Mouse (Mus musculus): ENCODE results near the gene Tcf3. TPM values are rescaled to one million over a fixed set of nuclear protein-coding genes. Genes with fewer than 3 reads are reported as not detected.

The Tcf3 gene
- total RNA-seq, 2 experiments from 2014 or later, result 27.1 to 27.3 TPM

DNA sequence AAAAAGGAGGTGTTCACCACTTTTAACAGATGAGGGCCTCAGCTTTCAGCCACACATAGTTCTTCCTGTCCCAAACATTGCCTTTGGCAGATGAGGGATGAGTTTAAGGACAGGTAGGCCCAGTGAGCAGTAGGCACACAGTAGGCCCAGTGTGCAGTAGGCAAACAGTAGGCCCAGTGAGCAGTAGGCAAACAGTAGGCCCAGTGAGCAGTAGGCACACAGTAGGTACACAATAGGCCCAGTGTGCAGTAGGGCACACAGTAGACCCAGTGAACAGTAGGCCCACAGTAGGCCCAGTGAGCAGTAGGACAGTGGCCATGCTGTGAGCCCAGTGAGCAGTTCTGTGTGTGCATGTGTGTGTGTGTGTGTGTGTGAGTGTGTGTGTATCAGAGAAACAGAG, 6.6 kb upstream of the Tcf3 start:
- DNase-seq (ENCODE audit: low spot score in 2 of 2), result no peak

DNA sequence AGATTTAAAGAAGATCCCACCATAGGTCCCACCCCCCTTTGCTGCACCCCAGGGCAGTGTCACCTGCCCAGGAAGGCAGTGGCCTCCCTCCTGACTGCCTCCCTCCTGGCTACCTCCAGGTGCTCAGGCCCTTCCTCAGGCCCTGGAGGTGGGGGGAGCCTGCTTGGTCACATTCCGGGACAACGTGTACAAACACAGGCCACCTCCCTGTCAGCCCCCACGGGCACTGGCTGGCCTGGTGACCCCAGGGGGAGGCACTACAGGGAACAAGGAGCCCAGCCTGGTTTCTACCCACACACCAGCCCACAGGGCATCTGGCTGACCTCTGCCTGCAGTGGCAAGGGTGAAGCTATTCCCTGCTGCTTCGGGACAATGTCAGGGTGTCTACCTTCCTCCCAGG, 4.5 kb upstream of the Tcf3 start:
- DNase-seq (ENCODE audit: low spot score in 2 of 2), result no peak

DNA sequence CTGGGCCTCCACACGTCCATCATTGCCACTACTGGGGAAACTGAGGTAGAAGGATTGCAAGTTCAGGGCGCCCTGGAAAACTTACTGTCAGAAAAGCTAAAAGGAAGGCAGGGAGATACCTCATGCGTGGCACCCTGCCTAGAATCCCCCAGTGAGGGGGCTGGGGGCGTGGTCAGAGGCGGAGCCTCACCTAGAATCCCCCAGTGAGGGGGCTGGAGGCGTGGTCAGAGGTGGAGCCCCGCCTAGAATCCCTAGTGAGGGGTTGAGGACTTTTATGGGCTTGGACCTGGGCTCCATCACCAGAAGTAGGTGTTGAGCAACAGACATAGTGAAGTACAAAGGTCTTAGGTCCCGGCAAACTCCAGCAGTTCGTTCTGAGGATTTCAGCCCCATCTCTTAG, 2.8 kb upstream of the Tcf3 start:
- no peak for DNase-seq (ENCODE audit: low spot score in 2 of 2)

DNA sequence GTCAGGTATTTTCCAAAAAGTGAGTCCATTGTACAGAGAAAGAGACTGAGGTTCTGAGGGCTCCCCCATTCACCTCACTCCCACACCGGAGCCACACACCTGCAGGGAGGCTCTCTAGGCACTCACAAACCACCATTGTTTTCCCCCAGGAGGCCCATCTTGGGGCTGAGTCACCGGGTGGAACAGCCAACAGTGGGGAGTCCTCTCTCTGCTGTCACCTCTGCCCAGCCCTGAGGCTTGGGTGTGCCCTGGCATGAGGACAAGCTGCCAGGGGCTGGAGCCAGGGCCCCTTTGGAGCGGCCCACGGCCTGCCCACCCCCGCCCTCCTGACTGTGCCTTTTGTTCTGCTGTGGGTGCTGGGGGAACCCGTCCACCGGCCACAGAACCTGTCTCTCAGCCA, 2.3 kb upstream of the Tcf3 start:
- DNase-seq (ENCODE audit: low spot score in 2 of 2), result no peak

DNA sequence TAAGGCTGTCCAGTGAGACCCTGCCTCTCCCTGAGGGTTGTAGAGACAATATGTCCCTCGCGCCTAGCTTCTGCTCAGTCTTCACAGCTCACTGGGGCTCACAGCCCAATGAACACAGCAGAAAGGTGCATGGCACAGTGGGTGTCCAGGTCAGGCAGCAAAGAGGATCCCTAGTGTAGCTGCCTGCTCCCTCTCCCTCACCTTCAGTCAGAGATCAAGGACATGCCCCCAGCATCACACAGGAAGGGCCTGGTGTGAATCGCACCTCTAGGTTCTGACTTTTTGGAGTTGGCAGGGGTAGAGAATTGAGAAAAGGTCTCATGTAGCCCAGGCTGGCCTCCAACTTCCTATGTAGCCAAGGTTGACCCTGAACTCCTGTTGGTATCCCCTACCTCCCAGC, 1.4 kb upstream of the Tcf3 start:
- DNase-seq (ENCODE audit: low spot score in 2 of 2), result no peak

DNA sequence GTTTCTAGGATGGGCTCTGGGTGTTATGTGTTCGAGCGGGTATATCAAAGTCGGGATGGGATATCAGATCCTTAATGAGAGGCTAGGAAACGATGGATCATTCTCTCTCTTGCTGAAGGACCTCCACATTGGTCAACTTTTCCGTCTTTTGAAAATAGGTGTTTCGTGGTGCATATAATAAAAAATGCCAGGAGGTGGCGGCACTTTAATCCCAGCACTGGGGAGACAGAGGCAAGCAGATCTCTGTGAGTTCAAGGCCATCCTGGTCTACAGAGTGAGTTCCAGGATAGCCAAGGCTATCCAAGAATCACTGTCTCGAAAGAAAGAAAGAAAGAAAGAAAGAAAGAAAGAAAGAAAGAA, 766 bp upstream of the Tcf3 start:
- DNase-seq (ENCODE audit: low spot score in 2 of 2), result no peak

DNA sequence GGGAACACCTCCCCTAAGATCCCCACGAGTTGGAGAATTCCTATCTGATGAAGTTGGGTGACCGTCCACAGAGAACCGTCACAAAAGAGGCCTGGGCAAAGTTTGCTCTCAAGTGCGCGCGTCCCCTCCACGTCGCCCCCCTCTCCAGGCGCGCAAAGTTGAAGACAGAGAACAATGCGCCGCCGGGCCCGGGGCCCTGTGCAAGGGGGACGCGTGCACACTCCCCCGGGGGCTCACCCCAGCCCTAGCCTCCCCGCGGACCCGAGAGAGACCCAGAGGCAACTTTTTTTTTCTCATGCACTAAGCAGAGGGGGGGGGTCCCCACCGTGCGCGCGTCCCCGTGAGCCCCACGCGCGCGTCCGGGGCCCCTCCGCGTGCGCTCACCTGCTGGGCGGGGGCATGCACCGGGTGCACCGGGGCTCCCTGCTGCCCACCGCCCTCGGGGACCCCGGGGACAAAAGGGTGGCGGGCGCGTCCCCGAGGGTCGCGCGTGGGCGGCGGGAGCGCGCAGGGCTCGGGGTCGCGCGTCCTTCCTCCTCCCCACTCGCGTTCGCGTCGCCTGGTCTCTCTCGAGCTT, 423 bp downstream of the Tcf3 start:
- DNase-seq (ENCODE audit: low spot score in 2 of 2), result no peak

DNA sequence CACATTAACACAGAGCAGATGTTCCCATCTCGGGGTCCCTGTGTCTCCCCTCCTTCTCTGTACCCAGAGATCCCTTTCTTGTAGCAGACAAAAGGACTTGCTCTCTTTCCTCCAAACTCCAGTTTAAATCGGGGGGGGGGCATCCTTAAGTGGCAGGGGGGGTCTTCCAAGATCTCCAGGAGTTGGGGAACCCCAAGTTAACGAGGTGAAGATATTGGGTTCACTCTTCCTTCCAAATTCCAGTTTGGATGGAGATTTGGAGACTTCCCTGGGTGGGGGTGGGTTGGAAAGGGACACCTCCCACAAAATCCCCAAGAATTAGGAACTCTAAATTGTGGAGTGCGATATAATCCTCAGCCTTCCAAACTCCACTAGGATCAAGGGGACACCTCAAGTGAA, 1.1 kb downstream of the Tcf3 start:
- DNase-seq (ENCODE audit: low spot score in 2 of 2), result no peak

DNA sequence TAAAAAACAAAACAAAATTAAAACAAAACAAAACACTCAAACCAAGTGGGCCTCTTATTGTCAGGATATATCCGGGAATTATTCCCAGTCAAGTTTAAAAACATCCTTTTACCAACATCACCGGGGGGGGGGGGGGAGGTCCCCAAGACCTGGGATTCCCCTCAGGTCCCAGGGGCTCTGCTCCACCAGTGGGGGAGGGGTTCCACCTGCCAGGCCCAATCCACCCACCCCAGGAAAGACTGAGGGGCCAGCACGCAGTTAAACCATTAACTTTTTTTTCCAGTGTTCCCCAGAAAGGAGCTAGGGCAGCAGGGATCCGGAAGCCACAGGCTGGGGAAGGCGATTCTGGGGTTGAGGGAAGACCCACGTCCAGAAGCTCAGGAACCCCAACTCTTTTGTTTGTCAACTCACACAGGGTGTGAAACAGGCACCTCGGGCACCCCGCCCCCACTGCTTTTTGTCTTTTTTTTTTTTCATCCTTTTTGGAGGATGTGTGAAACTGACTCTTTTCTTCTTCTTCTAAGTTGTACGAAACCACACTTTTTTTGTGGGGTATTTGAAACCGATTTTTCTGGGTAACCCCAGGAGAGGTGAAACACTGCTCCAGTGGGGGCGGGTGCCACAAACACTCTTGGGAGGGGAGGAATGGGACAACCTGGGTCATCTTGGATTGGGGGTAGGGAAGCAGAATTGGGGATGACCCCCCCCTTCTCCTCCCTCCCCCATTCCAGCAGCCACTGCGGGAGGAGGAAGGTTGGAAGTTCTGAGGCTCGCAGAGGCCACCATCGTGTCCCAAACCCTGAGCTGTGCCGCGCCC, 1.7 kb downstream of the Tcf3 start:
- DNase-seq (ENCODE audit: low spot score in 2 of 2), result no peak

DNA sequence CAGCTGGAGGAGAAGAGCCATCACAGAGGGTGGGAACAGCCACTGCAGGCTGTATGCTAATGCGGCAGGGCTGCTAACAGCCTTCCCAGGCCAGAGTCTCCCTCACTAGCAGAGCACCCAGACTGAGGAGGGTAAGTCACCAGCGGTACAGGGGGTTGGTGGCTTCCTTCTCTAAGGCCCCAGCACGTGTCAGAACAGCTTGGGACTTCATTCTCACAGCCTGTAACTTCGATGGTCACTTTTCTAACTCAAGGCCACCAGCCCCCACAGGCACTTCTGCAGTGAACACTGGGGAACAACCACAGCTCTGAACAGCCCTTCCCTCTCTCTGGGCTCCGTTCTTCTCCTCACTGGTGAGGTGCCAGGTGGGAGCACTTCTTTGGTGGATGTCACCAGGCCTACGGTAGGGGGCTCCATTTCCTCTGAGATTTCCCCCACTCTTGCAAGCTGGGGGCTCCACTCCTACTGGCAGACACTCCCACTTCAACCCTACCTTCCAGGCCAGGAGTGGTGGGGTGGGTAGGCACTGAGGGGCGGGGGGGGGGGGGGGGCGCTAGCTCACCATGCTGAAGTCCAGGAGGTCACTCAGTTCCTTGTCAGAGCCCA, 3.0 kb downstream of the Tcf3 start:
- no peak for DNase-seq (ENCODE audit: low spot score in 2 of 2)

DNA sequence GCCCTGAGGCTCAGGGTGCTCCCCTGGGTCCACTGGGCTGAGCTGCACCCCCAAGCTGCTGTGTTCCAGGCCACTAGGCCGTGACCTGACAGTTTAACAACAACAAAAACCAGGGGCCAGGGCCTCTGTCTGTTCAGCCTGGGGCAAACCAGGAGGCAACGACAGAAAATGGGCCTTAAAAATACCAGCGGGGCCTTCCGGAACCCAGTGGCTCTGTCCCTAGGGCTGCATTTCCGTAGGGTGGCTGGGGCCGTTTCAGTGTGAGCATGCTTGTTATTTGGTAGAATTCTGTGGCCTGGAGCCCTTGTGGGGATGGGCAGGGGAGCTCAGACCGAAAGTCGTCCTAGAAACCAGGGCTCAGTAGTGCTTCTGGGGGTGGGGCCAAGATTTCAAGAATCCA, 3.6 kb downstream of the Tcf3 start:
- DNase-seq (ENCODE audit: low spot score in 2 of 2), result no peak

DNA sequence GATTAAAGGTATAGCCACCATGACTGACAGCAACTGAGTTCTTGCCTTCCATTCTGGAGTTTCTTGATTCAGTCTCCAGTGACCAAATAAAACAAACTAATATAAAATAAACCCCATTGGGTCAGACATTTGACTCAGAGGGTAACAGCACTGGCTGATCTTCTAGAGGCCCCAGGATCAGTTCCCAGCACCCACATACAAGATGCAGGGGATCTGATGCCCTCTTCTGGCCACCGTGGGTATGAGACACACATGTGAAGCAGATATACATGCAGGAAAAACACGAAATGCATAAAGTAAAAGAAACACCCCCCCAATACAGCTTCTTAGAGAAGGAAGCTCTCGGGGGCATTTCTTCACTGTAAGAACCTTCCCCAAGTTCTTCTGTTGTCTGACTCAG, 8.4 kb downstream of the Tcf3 start:
- DNase-seq (ENCODE audit: low spot score in 2 of 2), result no peak

DNA sequence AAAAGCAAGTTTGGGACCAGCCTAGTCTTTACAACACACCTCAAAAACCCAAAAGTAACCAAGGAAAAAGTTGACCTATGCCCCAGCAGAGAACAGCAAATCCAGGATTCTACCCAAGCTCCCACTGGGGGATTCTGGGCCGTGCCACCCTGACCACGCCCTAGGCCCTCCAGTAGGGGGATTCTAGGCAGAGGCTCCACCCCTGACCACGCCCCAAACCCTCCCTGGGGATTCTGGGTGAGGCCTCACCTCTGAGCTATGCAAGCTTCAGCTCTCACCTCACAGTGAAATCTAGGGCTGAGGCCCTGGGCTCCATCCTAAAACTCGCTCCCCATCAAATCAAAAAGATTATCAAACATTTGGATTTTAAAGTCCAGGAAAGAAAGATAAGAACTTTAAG, 9.9 kb downstream of the Tcf3 start:
- no peak for DNase-seq (ENCODE audit: low spot score in 2 of 2)

DNA sequence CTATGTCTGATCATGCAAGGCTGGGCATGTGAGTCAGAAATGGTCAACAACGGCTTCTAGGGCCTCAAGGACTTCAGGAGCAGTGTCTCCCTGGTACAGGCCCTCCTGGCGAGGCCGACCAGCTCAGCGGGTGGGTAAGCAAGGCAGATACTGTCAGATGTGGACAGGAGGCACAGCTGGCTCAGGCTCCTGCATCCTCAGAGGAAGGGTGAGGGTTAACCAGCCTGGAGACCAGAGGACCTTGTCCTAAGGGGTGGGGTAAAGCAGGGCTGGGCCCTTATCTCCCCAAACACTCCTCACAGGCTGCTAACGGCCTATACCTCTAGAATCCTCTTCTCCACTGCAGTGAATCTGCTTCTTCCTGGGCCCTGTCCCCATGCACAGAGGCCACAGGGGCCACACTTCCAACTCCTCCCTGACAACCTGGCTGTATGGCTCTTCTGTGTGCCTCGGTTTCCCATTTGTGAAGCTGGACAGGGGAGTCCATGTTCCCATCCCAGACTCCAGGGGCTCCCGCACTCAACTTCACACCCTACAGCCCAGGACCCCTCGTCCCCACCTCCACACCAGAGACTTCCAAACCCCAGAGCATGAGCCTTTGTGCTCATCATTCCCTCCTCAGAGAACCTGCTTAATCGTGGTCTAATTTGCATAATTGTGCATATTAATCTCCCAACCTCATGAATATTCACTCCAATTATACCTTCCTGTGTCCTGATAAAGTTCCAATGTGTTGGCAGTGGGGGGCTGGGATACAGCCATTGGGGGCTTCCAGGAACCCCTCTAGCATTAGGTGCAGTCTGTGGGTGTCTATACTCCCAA, 11.6 kb downstream of the Tcf3 start:
- DNase-seq (ENCODE audit: low spot score in 2 of 2), result no peak

DNA sequence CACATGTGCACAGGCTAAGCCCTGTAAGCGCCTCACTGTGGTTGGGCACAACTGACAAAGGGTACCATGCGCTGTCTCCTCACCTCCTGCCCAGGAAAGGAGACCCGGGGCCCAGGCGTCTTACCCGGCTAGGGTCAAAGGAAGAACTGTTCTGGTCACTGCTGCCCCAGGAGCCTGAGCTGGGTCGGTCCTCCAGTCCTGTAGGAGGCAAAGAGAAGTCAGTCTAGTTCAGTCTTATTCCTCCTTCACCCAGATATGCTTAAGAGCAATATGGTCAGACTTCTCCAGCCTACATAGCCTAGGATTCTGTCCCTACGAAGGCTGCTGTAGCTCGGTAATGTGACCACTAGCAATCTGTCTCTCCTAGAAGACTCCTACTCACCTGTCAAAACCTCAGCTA, 12.2 kb downstream of the Tcf3 start:
- DNase-seq (ENCODE audit: low spot score in 2 of 2), result no peak

DNA sequence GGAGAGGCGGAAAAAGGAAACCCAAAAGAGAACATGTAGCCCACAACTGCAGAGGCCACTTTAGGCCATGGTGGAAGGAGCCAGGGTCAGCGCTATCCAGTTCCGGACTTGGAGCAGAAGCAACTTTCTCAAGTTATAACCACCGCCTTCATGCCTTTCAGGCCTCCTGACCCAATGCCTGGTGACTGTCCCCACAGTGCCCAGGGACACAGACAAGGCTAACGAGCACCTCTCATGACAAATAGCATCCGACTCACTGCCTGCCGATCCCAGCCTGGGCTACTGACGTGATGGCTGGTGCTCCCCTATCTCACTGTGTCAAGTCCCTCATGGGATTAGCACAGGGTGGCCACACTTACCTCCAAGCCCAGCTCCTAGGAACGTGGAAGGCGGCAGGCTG, 12.7 kb downstream of the Tcf3 start:
- no peak for DNase-seq (ENCODE audit: low spot score in 2 of 2)

DNA sequence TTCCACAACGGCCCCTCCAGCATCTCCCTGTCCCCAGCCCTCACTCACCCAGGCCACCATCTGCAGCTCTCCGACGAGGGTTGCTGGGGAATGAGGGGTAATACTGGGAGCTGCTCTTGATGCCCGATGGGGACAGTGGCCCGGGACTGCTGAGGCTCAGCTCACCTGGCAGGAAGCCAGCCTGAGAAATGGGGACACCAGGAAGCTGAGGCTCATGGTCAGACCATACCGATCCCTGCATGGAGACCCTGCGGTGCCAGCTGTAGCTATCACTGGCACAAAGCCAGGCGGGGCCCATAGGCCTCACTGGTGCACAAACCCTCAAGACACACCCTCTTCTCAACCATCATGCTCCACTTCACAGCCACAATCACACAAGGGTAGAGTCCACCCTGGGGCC, 14.0 kb downstream of the Tcf3 start:
- no peak for DNase-seq (ENCODE audit: low spot score in 2 of 2)

DNA sequence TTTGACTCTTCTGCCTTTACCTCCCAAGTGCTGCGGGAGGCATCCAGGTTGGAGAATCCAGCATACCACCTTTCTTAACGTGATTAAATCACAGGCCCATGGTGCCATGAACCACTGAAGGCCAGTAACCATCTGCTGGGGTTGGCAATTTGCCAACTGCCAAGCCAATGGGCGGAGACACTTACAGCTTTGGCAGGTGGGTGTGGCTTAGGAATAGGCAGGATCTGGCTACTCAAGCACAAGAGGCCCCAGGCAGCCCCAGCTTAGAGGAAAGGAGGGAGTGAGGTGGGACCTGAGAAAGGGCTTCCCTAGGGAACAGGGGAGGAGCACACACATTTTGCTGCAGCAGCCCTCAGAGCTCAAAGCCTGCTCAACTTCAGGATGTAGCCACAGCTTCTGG, 15.1 kb downstream of the Tcf3 start:
- no peak for DNase-seq (ENCODE audit: low spot score in 2 of 2)

DNA sequence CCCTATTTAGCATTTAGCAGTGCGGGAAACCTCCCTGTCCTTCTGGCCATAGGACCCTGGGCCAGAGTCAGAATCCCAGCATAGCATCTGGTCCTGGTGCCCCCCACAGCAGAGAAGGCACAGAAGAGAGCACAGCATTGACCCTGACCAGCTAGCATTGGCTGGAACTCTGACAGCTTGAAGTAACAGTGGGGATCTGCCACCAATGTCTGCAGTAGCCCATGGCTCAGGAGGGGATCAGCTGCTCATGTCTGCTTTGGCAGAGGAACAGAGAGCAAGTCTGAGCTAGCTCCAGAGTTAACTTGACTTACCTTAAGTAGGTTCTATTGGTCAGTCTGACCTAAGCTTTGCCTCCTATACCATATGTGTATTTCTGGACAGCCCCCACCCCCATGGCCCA, 15.6 kb downstream of the Tcf3 start:
- no peak for DNase-seq (ENCODE audit: low spot score in 2 of 2)

DNA sequence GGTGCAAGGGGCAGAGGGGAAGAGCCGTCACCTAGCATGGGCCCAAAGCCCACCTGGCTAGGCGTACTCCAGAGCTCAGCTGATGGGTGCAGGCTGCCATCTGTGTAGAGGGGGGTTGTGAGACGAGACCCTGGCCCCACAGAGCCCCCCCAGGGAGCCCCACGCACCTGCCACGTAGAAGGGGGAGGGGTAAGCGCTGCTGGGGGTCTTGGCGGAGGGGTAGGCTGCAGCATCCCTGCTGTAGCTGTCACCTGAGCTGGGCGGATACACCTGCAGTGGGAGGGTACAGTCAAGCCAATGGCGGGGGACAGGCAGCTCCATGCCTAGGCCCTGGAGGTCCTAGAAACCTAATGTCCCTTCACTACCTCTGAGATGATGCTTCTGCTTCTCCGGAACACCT, 16.1 kb downstream of the Tcf3 start:
- no peak for DNase-seq (ENCODE audit: low spot score in 2 of 2)

DNA sequence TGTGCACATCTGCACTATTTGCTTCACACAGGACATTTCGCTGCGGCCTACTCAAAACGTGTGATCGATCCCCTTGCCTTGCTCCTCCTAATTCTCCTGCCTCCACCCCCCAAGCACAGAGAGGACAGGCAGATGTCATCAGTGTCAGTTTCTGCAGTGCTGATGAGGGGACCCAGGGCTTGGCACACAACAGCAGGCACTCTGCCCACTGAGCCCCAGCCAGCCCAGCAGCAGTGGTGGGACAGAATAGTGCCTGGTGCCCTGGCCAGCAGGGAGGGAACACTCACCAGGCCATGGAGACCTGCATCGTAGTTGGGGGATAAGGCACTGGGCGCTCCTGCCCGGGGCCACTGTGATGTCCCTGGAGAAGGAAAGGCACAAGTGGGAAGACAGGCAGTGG, 17.9 kb downstream of the Tcf3 start:
- DNase-seq (ENCODE audit: low spot score in 2 of 2), result no peak

All from layer of hippocampus, adult 18-20 months (tissue).